Mouse (Mus musculus) lung, adult 2 months (tissue): ENCODE results near the gene Acly. TPM values are rescaled to one million over a fixed set of nuclear protein-coding genes. Genes with fewer than 3 reads are reported as not detected.
A peak's percentile ranks its signal among the peaks of the same experiment; 100 is the strongest.

ENCODE experiments used
- DNase-seq: peaks from one replicate; pipeline ENCODE4 v3.0.0; 2022
- H3K4me1 ChIP-seq: fragments of 200-500 bp; 2 replicates; pipeline ENCODE4 v1.6.1; 2011; ENCODE audit warnings: low read length; ENCODE audit not compliant: control insufficient read depth, insufficient read depth
- H3K4me3 ChIP-seq: fragments of 200-500 bp; replicated peaks from 2 replicates; pipeline ENCODE3; 2011; ENCODE audit warnings: low read depth, mild to moderate bottlenecking, control low read depth, low read length; ENCODE audit errors: extremely low read depth
- CTCF ChIP-seq: fragments of 200-500 bp; IDR thresholded peaks from 2 replicates; pipeline ENCODE4 v1.5.1; 2011; ENCODE audit warnings: mild to moderate bottlenecking, low read length, control low read depth; ENCODE audit not compliant: insufficient read depth
- POLR2A ChIP-seq: fragments of 200-500 bp; IDR thresholded peaks from 2 replicates; pipeline ENCODE4 v1.6.1; 2011; ENCODE audit warnings: low read depth, mild to moderate bottlenecking, control low read depth, low read length, borderline replicate concordance; ENCODE audit errors: extremely low read depth
- WGBS: fragments of 180-500 bp; shearing (Covaris S2); methylation state at CpG from one replicate; pipeline ENCODE4 v1.1.7; 2018; 5-methylcytosine and 5-hydroxymethylcytosine counted together
- polyA plus RNA-seq: library from polyadenylated mRNA; depleted of rRNA; stranded (reverse); fragments of >200 nt; gene quantifications from 2 replicates; pipeline ENCODE4 v1.2.3, GENCODE M21; 2012

Acly gene
- polyA plus RNA-seq, 1 experiment: 217 TPM

DNA sequence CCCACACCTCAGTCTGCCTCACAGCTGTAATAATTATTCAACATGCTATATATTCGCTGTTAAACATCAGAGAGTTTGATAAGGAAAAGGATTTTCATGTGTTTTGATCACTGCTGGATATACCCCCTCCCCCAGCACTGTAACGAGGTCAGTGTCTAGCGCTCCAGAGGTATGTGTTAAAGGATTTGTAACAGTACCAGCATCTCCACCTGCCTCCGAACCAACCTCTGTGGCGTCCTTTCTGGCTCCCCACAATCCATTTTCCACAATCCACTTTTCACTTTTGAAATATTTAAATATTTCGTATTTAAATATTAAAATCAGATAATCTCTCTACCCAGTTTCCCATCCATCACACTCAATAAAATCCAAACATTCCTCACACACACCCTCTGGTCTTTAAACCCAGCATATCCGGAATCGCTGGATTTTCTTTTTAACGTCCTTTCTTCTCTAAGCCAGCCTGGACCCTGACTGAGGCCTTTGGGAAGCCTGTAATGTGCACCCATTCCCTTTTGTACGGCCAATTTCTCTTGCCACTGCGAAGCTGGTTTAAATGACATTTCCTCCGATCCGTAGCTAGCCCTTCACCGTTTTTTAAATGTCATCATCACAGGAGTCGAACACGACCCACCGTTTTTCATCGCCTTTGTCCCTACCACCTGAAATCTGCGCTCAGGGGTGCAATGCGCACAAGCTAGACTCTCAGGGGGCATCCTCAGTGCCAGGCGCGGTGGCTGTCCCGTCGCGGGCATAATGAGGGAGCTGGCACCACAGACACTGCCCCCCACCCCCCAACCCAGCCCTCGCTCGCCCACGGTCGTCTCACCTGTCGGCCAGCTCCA lies 56.2 kb downstream of the Acly start:
- 4% methylated on average over 30 of the region's 30 CpGs for WGBS
- Histone ChIP-seq H3K4me1 (peaks cover 2% of the 10 kb centered on the region; the same call in 1 of the 2 replicates), H3K4me3 (peak overlapping the region; percentile 92)
- TF ChIP-seq CTCF (no peak), POLR2A (no peak)
- DNase-seq: peak; percentile 14

DNA sequence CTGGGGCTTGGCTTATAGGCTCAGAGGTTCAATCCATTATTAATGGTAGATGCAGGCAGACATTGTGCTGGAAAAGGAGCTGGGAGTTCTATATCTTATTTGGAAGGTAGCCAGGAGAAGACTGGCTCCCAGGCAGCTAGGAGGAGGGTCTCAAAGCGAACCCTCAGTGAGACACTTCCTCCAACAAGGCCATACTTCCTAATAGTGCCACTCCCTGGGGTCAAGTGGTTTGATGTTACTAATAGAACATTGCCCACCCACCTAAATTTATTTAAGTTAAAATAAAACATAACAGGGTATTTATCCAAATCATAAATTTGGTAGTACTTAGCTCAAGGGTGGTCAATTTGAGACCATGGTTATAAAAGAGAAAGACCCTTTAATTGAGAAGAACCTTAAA lies 62.0 kb downstream of the Acly start:
- DNase-seq: no peak
- TF ChIP-seq CTCF (no peak), POLR2A (no peak)
- 60% methylated on average over 1 of the region's 1 CpGs for WGBS
- Histone ChIP-seq H3K4me1 (peaks cover 3% of the 10 kb centered on the region; the same call in 1 of the 2 replicates), H3K4me3 (no peak overlapping the region)

DNA sequence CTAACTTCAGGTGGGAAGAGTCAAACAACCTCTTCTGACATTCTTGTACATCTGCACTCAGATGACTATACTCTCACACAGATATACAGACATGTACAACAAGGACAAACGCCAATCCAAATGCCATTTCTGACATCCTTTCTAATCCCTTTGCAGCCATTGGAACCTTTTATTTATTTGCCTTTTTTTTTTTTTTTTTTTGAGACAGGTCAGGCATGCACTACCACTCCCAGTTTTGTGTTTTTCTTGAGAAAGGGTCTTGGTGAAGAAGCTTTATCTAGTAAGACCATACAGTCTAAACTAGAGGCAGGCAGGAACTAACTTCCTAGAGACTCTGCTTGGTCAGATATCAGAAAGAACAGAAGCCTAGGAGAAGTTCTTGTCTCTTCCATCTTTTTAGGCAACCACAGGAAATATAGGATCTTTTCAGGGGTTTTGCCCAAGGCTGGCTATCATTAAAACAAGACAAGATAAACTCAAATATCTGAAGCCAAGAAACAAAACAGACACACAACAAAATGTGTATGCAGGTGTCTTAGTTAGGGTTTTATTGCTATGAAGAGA lies 62.5 kb downstream of the Acly start:
- no peak for DNase-seq
- 90% methylated on average over 1 of the region's 1 CpGs for WGBS
- TF ChIP-seq CTCF (no peak), POLR2A (no peak)
- Histone ChIP-seq H3K4me3 (no peak overlapping the region), H3K4me1 (peaks cover 2% of the 10 kb centered on the region)

DNA sequence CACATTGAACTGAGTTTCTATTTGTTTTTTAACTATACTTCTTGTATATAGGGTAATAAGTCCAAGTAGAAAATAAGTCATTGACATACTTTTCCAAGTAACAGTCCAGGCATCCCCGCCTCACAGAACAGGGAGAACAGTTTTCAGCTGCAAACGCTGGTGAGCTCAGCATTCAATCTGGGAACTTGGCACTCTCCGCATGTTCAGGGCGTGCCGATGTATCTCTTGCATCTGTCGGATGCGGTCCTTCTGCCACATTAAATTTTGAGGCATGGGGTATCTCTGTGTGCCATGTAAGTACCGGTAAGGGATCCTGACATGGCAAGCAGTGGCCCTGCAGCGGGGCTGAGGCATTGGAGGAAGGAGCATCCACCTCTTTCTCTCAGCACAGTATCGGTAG lies 65.1 kb downstream of the Acly start:
- no peak for TF ChIP-seq POLR2A
- TF ChIP-seq CTCF: no peak
- WGBS: 84% methylated on average over 10 of the region's 10 CpGs
- Histone ChIP-seq H3K4me1 (peaks cover 2% of the 10 kb centered on the region), H3K4me3 (no peak overlapping the region)
- no peak for DNase-seq

DNA sequence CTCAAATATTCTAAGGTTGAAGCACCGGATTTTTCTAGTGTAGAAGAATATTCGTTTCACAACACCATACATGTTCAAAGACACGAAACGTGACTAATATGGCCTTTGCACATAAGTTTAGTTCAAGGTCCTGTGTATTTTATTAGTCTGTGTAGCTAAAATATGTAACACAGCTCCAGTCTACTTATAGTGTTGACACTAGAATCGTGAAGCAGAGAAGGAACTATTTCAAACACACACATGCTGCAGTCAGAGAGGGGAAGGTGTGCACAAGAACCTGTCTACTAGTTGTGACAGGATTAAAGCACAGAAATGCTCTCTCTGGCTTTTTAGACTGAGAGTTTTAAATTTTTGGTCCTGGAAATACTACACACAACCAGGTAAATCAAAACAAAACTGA lies 70.1 kb downstream of the Acly start:
- no peak for DNase-seq
- Histone ChIP-seq H3K4me1 (no peaks in the 10 kb centered on the region; the same call in none of the 2 replicates), H3K4me3 (no peak overlapping the region)
- 63% methylated on average over 5 of the region's 5 CpGs for WGBS
- TF ChIP-seq POLR2A: no peak
- TF ChIP-seq CTCF: no peak

DNA sequence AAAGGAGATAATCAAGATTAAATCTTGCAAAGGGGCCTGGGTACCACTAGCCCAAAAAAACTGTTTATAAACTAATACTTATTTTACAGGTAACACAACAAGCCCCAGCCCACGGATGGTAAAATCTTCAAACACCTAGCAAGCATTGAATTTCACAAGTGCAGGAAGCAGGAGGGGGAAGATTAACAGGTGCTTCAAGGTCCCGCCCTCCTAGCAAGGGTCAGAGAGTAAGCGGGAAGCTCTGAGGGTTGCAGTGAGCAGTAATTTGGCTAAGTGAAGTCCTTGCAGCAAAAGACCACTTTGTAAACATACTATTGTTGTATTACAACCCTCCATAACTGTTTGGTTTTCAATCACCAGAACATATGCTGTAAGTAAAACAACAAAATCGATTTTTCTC lies 70.6 kb downstream of the Acly start:
- no peak overlapping the region for H3K4me3 ChIP-seq
- no peaks in the 10 kb centered on the region; the same call in none of the 2 replicates for H3K4me1 ChIP-seq
- 59% methylated on average over 4 of the region's 4 CpGs for WGBS
- DNase-seq: no peak
- TF ChIP-seq POLR2A (no peak), CTCF (no peak)

DNA sequence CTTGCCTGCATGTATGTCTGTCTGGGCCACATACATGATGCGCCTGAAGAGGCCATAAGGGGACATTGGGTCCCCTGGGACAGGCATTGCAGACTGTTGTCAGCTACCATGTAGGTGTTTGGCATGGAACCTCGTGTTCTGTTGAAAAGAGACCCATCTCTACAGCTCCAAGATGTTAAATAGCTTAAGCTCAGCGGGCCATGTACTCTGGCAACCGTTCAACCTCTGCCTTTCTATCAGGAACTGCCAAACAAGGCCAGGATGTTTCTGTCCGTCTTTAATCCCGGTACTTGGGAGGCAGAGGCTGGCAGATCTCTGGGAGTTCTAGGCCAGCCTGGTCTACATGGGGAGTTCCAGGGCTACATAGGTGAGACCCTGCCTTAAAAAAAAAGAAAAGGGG lies 85.2 kb downstream of the Acly start:
- 74% methylated on average over 6 of the region's 6 CpGs for WGBS
- no peak for DNase-seq
- H3K4me1 ChIP-seq: peaks cover 3% of the 10 kb centered on the region
- H3K4me3 ChIP-seq: no peak overlapping the region
- TF ChIP-seq CTCF: no peak
- no peak for TF ChIP-seq POLR2A

DNA sequence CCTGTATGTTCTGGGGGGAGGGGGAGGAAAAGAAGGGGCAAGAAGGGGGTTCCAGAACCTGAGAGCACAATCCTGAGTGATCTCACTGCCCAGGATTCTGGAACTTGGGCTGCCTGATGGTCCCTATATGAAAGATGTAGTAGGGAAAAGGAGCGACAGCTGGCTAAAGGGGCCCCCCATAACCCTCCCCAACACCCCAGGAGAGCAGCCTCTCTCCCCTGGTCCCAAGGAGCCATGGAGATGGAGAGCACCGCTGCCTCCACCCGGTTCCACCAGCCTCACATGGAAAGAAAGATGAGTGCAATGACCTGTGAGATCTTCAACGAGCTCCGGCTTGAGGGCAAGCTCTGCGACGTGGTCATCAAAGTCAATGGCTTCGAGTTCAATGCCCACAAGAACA lies 86.0 kb downstream of the Acly start, which contains the start of the genes Nt5c3b and Klhl10:
Gene Nt5c3b (minus strand): TSS at position 12 of the 400 bp plus-strand sequence.
Gene Klhl10 (plus strand): TSS at position 121 of the 400 bp plus-strand sequence.
- no peak for TF ChIP-seq POLR2A
- no peak for TF ChIP-seq CTCF
- Histone ChIP-seq H3K4me3 (peak within 1 kb of the TSS; percentile 95), H3K4me1 (peaks cover 3% of the 10 kb centered on the region)
- WGBS: 85% methylated on average over 8 of the region's 8 CpGs
- no peak for DNase-seq

DNA sequence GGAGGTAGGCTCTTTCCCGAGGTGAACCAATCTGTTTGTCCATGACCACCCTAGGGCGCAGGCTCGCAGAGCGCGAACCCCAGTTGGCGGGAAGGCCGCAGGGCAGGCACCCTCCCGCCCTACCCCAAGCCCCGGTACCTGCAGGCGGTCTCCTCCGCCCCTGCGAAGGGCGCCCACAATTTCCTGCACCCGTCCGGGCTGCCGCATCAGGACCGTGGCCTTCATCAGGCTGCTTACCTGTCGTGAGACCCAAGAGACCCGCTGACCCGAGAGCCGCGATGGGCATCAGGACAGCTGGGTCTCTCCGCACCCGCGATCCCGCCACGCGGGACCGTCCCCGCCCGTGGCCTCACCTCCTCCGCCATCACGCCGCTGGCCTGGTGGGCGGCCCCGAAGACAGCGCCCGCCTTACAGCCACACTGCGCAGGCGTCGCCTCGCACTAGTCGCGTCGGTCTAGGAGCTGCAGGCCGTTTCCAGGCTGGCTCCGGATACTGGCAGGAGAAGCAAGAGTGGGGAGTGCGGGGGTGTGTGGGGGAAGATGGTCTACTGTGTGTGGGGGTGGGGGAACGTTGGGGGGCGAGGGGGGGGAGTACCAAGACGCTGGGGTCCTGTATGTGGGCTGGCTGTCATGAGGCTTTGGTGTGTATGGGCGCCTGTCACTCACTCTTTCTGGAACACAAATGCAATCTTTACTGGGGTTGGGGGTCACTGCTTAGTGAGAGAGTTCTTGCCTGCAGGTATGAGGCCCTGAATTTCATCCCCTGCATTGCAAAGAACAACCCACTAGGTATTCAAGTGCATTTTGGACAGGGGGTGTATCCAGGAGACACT lies 86.9 kb downstream of the Acly start:
- Histone ChIP-seq H3K4me3 (peak overlapping the region; percentile 95), H3K4me1 (peaks cover 3% of the 10 kb centered on the region)
- peak; percentile 85 for DNase-seq
- WGBS: under 1% methylated on average over 52 of the region's 52 CpGs
- no peak for TF ChIP-seq CTCF
- peak; percentile 90 for TF ChIP-seq POLR2A
